Mouse (Mus musculus) hindbrain, embryonic 13.5 days (tissue): Measurements from ENCODE around the gene St6galnac3. TPM values are rescaled to one million over a fixed set of nuclear protein-coding genes. Genes with fewer than 3 reads are reported as not detected.

Source experiments
- ATAC-seq: fragments of 200-750 bp; cut with Nextera tagmentation; 2 replicates; pipeline ENCODE4 v1.8.0; 2017; ENCODE audit warnings: moderate TSS enrichment; ENCODE audit not compliant: low FRiP score
- H3K27ac ChIP-seq: fragments of 300-500 bp; sonication (generic); 2 replicates; pipeline ENCODE4 v1.5.1; 2015; ENCODE audit warnings: inconsistent platforms, mild to moderate bottlenecking, moderate library complexity
- H3K27me3 ChIP-seq: fragments of 300-500 bp; sonication (generic); 2 replicates; pipeline ENCODE4 v1.6.1; 2015; ENCODE audit warnings: mild to moderate bottlenecking, inconsistent platforms
- H3K36me3 ChIP-seq: fragments of 300-500 bp; sonication (generic); 2 replicates; pipeline ENCODE4 v1.6.1; 2015; ENCODE audit warnings: mild to moderate bottlenecking, inconsistent platforms
- H3K4me1 ChIP-seq: fragments of 300-500 bp; sonication (generic); replicated peaks from 2 replicates; pipeline ENCODE4 v1.6.1; 2015; ENCODE audit warnings: inconsistent platforms
- H3K4me2 ChIP-seq: fragments of 300-500 bp; sonication (generic); 2 replicates; pipeline ENCODE4 v1.6.1; 2015; ENCODE audit warnings: inconsistent platforms, mild to moderate bottlenecking, moderate library complexity
- H3K4me3 ChIP-seq: fragments of 300-500 bp; sonication (generic); 2 replicates; pipeline ENCODE4 v1.5.1; 2015; ENCODE audit warnings: mild to moderate bottlenecking, inconsistent platforms
- H3K9ac ChIP-seq: fragments of 300-500 bp; sonication (generic); 2 replicates; pipeline ENCODE4 v1.6.1; 2015; ENCODE audit warnings: mild to moderate bottlenecking, inconsistent platforms
- H3K9me3 ChIP-seq: fragments of 300-500 bp; sonication (generic); 2 replicates; pipeline ENCODE4 v1.6.1; 2016; ENCODE audit warnings: inconsistent platforms
- WGBS: fragments of 180-500 bp; shearing (Covaris S2); methylation state at CpG from one replicate; pipeline ENCODE4 v1.1.7; 2015; 5-methylcytosine and 5-hydroxymethylcytosine counted together
- polyA plus RNA-seq: library from polyadenylated mRNA; unstranded; fragments of >200 nt; fragmentation: Nextera tagmentation; extraction: Ambion mirVana; gene quantifications from 2 replicates; pipeline ENCODE4 v1.2.1, GENCODE M21; 2015

The St6galnac3 gene
- polyA plus RNA-seq, 1 experiment from 2014 or later: 30.3 TPM

GRCm38 (mm10) chr3:153748293-153748692 lies 23.3 kb upstream of the St6galnac3 start:
- no peaks in the 10 kb centered on the region for H3K4me1 ChIP-seq
- no peak for ATAC-seq
- H3K4me3 ChIP-seq: no peak overlapping the region
- no peak overlapping the region for H3K27ac ChIP-seq
- no peaks in the 10 kb centered on the region for H3K27me3 ChIP-seq
- H3K9me3 ChIP-seq: no peaks in the 10 kb centered on the region
- no peak overlapping the region for H3K9ac ChIP-seq
- no peaks in the 10 kb centered on the region for H3K36me3 ChIP-seq
- 95% methylated on average over 3 of the region's 3 CpGs for WGBS
- no peak overlapping the region for H3K4me2 ChIP-seq

- H3K4me3 ChIP-seq: no peak overlapping the region
- WGBS: 79% methylated on average over 3 of the region's 3 CpGs
- no peak overlapping the region for H3K9ac ChIP-seq
- H3K4me1 ChIP-seq: no peaks in the 10 kb centered on the region
- no peak for ATAC-seq
- 0 out of 2 replicates have a peak, but pooled peaks cover 2% of the 10 kb centered on the region for H3K27me3 ChIP-seq
- no peaks in the 10 kb centered on the region for H3K9me3 ChIP-seq
- H3K36me3 ChIP-seq: no peaks in the 10 kb centered on the region
- H3K4me2 ChIP-seq: no peak overlapping the region
- no peak overlapping the region for H3K27ac ChIP-seq
Observed at GRCm38 (mm10) chr3:153745099-153745498, 20.1 kb upstream of the St6galnac3 start.

GRCm38 (mm10) chr3:153744447-153744846 lies 19.5 kb upstream of the St6galnac3 start:
- 0 out of 2 replicates have a peak, but pooled peaks cover 2% of the 10 kb centered on the region for H3K27me3 ChIP-seq
- H3K9ac ChIP-seq: no peak overlapping the region
- no peak overlapping the region for H3K4me2 ChIP-seq
- no peak overlapping the region for H3K27ac ChIP-seq
- peaks cover under 1% of the 10 kb centered on the region; the same call in 1 of the 2 replicates for H3K4me1 ChIP-seq
- H3K36me3 ChIP-seq: no peaks in the 10 kb centered on the region
- no peaks in the 10 kb centered on the region for H3K9me3 ChIP-seq
- WGBS: 88% methylated on average over 6 of the region's 6 CpGs
- no peak overlapping the region for H3K4me3 ChIP-seq
- no peak for ATAC-seq

- H3K9ac ChIP-seq: no peak overlapping the region
- H3K4me3 ChIP-seq: no peak overlapping the region
- no peaks in the 10 kb centered on the region for H3K9me3 ChIP-seq
- no peak overlapping the region for H3K4me2 ChIP-seq
- H3K36me3 ChIP-seq: no peaks in the 10 kb centered on the region
- 86% methylated on average over 7 of the region's 7 CpGs for WGBS
- peaks cover 15% of the 10 kb centered on the region for H3K4me1 ChIP-seq
- H3K27ac ChIP-seq: no peak overlapping the region
- ATAC-seq: no peak
- H3K27me3 ChIP-seq: 0 out of 2 replicates have a peak, but pooled peaks cover 2% of the 10 kb centered on the region
Observed at GRCm38 (mm10) chr3:153741800-153742199, 16.8 kb upstream of the St6galnac3 start.

- no peak for ATAC-seq
- H3K9ac ChIP-seq: no peak overlapping the region
- H3K4me3 ChIP-seq: no peak overlapping the region
- H3K4me1 ChIP-seq: peaks cover 36% of the 10 kb centered on the region
- H3K27me3 ChIP-seq: 0 out of 2 replicates have a peak, but pooled peaks cover 2% of the 10 kb centered on the region
- no peaks in the 10 kb centered on the region for H3K36me3 ChIP-seq
- H3K9me3 ChIP-seq: no peaks in the 10 kb centered on the region
- H3K4me2 ChIP-seq: no peak overlapping the region
- no peak overlapping the region for H3K27ac ChIP-seq
- WGBS: 76% methylated on average over 8 of the region's 8 CpGs
Observed at GRCm38 (mm10) chr3:153739351-153739750, 14.4 kb upstream of the St6galnac3 start.

GRCm38 (mm10) chr3:153738421-153738820 lies 13.4 kb upstream of the St6galnac3 start:
- Histone ChIP-seq H3K9ac (no peak overlapping the region), H3K27me3 (0 out of 2 replicates have a peak, but pooled peaks cover 2% of the 10 kb centered on the region), H3K4me1 (peaks cover 36% of the 10 kb centered on the region), H3K27ac (no peak overlapping the region), H3K4me3 (no peak overlapping the region), H3K36me3 (no peaks in the 10 kb centered on the region), H3K9me3 (no peaks in the 10 kb centered on the region), H3K4me2 (no peak overlapping the region)
- WGBS: 21% methylated on average over 10 of the region's 10 CpGs
- ATAC-seq: 0 out of 2 replicates have a peak, but pooled peaks have one; percentile 47

- Histone ChIP-seq H3K27ac (no peak overlapping the region), H3K27me3 (no peaks in the 10 kb centered on the region), H3K9me3 (no peaks in the 10 kb centered on the region), H3K4me3 (no peak overlapping the region), H3K9ac (no peak overlapping the region), H3K36me3 (no peaks in the 10 kb centered on the region), H3K4me1 (peaks cover 38% of the 10 kb centered on the region), H3K4me2 (no peak overlapping the region)
- no peak for ATAC-seq
- WGBS: 66% methylated on average over 16 of the region's 16 CpGs
Observed at GRCm38 (mm10) chr3:153736756-153737280, 11.8 kb upstream of the St6galnac3 start.

GRCm38 (mm10) chr3:153735796-153736549 lies 11.0 kb upstream of the St6galnac3 start:
- Histone ChIP-seq H3K9ac (no peak overlapping the region), H3K9me3 (no peaks in the 10 kb centered on the region), H3K36me3 (no peaks in the 10 kb centered on the region), H3K4me3 (no peak overlapping the region), H3K27me3 (no peaks in the 10 kb centered on the region), H3K4me1 (peaks cover 41% of the 10 kb centered on the region), H3K4me2 (no peak overlapping the region), H3K27ac (no peak overlapping the region)
- no peak for ATAC-seq
- 57% methylated on average over 13 of the region's 13 CpGs for WGBS

GRCm38 (mm10) chr3:153734741-153735140 lies 9.8 kb upstream of the St6galnac3 start:
- Histone ChIP-seq H3K4me2 (no peak overlapping the region), H3K36me3 (no peaks in the 10 kb centered on the region), H3K9ac (no peak overlapping the region), H3K27me3 (no peaks in the 10 kb centered on the region), H3K4me1 (peaks cover 41% of the 10 kb centered on the region), H3K9me3 (no peaks in the 10 kb centered on the region), H3K27ac (no peak overlapping the region), H3K4me3 (no peak overlapping the region)
- ATAC-seq: no peak
- WGBS: 53% methylated on average over 10 of the region's 10 CpGs

- Histone ChIP-seq H3K9ac (no peak overlapping the region), H3K4me1 (peaks cover 32% of the 10 kb centered on the region), H3K4me2 (no peak overlapping the region), H3K27ac (no peak overlapping the region), H3K9me3 (no peaks in the 10 kb centered on the region), H3K36me3 (no peaks in the 10 kb centered on the region), H3K4me3 (no peak overlapping the region), H3K27me3 (no peaks in the 10 kb centered on the region)
- no peak for ATAC-seq
- 95% methylated on average over 4 of the region's 4 CpGs for WGBS
Observed at GRCm38 (mm10) chr3:153733364-153734159, 8.6 kb upstream of the St6galnac3 start.

- Histone ChIP-seq H3K27me3 (no peaks in the 10 kb centered on the region), H3K4me2 (no peak overlapping the region), H3K9ac (no peak overlapping the region), H3K9me3 (no peaks in the 10 kb centered on the region), H3K36me3 (no peaks in the 10 kb centered on the region), H3K4me1 (peaks cover 29% of the 10 kb centered on the region), H3K27ac (no peak overlapping the region), H3K4me3 (no peak overlapping the region)
- no peak for ATAC-seq
- WGBS: 36% methylated on average over 6 of the region's 6 CpGs
Observed at GRCm38 (mm10) chr3:153732749-153733148, 7.8 kb upstream of the St6galnac3 start.

GRCm38 (mm10) chr3:153732035-153732434 lies 7.1 kb upstream of the St6galnac3 start:
- 78% methylated on average over 6 of the region's 6 CpGs for WGBS
- no peak overlapping the region for H3K9ac ChIP-seq
- H3K9me3 ChIP-seq: no peaks in the 10 kb centered on the region
- no peak overlapping the region for H3K4me3 ChIP-seq
- ATAC-seq: no peak
- no peaks in the 10 kb centered on the region for H3K36me3 ChIP-seq
- H3K27ac ChIP-seq: no peak overlapping the region
- H3K4me1 ChIP-seq: peaks cover 29% of the 10 kb centered on the region
- H3K4me2 ChIP-seq: no peak overlapping the region
- no peaks in the 10 kb centered on the region for H3K27me3 ChIP-seq
